Mouse (Mus musculus) liver, embryonic 14.5 days (tissue): ENCODE results near the gene Rab7. TPM values are rescaled to one million over a fixed set of nuclear protein-coding genes. Genes with fewer than 3 reads are reported as not detected.

Experiments
- ATAC-seq: fragments of 200-750 bp; cut with Nextera tagmentation; 2 replicates; pipeline ENCODE4 v1.8.0; 2017; ENCODE audit warnings: moderate number of reproducible peaks, mild to moderate bottlenecking, moderate library complexity; ENCODE audit not compliant: insufficient read depth
- DNase-seq, 3 experiments: peaks; one replicate each; pipeline ENCODE4 v3.0.0-alpha.2; 2012 to 2013; ENCODE audit warnings: low read depth in 3 of 3, low spot score in 3 of 3
- H3K27ac ChIP-seq: fragments of 300-500 bp; sonication (generic); 2 replicates; pipeline ENCODE4 v1.5.1; 2014; ENCODE audit warnings: moderate library complexity, mild to moderate bottlenecking, control low read depth, inconsistent platforms
- H3K27me3 ChIP-seq: fragments of 300-500 bp; sonication (generic); 2 replicates; pipeline ENCODE4 v1.6.1; 2014; ENCODE audit warnings: mild to moderate bottlenecking, low read length, moderate library complexity; ENCODE audit not compliant: control insufficient read depth, insufficient read depth
- H3K36me3 ChIP-seq: fragments of 300-500 bp; sonication (generic); replicated peaks from 2 replicates; pipeline ENCODE4 v1.6.1; 2014; ENCODE audit warnings: low read depth; ENCODE audit not compliant: control insufficient read depth, insufficient read depth
- H3K4me1 ChIP-seq, 2 experiments: fragments of 200-500 bp in 1 of 2; fragments of 300-500 bp in 1 of 2; sonication (generic) in 1 of 2; replicated peaks; 2 replicates each; pipeline ENCODE4 v1.6.1; 2012 to 2014; ENCODE audit warnings: antibody characterized with exemption in 1 of 2, inconsistent platforms in 1 of 2, low read length in 1 of 2; ENCODE audit not compliant: control insufficient read depth in 2 of 2, insufficient read depth in 2 of 2
- H3K4me2 ChIP-seq: fragments of 300-500 bp; sonication (generic); 2 replicates; pipeline ENCODE4 v1.6.1; 2014; ENCODE audit warnings: low read depth, mild to moderate bottlenecking, control low read depth, moderate library complexity
- H3K4me3 ChIP-seq, 2 experiments: fragments of 200-500 bp in 1 of 2; fragments of 300-500 bp in 1 of 2; sonication (generic) in 1 of 2; 2 replicates each; pipeline ENCODE4 v1.5.1; 2012 to 2014; ENCODE audit warnings: low read depth in 2 of 2, low read length in 2 of 2, mild to moderate bottlenecking in 2 of 2, control low read depth in 1 of 2, inconsistent platforms in 1 of 2, moderate library complexity in 1 of 2; ENCODE audit not compliant: insufficient read depth in 1 of 2
- H3K9ac ChIP-seq: fragments of 300-500 bp; sonication (generic); replicated peaks from 2 replicates; pipeline ENCODE4 v1.6.1; 2014; ENCODE audit warnings: mild to moderate bottlenecking, control low read depth, moderate library complexity
- H3K9me3 ChIP-seq: fragments of 300-500 bp; sonication (generic); 2 replicates; pipeline ENCODE4 v1.6.1; 2016; ENCODE audit warnings: low read length, mixed read lengths; ENCODE audit not compliant: control insufficient read depth
- CTCF ChIP-seq: IDR thresholded peaks from 2 replicates; pipeline ENCODE4 v1.5.1; 2016; ENCODE audit warnings: antibody characterized with exemption, low read depth, control low read depth
- EP300 ChIP-seq: IDR thresholded peaks from 2 replicates; pipeline ENCODE4 v1.6.1; 2016; ENCODE audit warnings: antibody characterized with exemption, low read depth
- WGBS: fragments of 180-500 bp; shearing (Covaris S2); extraction: QIAGEN DNeasy Blood & Tissue Kit; methylation state at CpG from one replicate; pipeline ENCODE4 v1.1.7; 2014; ENCODE audit not compliant: insufficient replicate concordance; 5-methylcytosine and 5-hydroxymethylcytosine counted together
- polyA plus RNA-seq, 2 experiments: library from polyadenylated mRNA; depleted of rRNA in 1 of 2; stranded (reverse) in 1 of 2; unstranded in 1 of 2; fragments of >200 nt; fragmentation: Nextera tagmentation in 1 of 2; extraction: Ambion mirVana in 1 of 2; gene quantifications; 2 replicates each; pipeline versions ENCODE4 v1.2.1 to v1.2.3; 2012 to 2014

Rab7 gene
- polyA plus RNA-seq (2012; rRNA removed) (64.8 and 76.7 TPM in 2 replicates), polyA plus RNA-seq (2014; fragmentation: Nextera tagmentation; extraction: Ambion mirVana) (110 and 119 TPM in 2 replicates)

GRCm38 (mm10) chr6:88044577-88045405, at the start of gene Rab7:
Rab7 (minus strand) TSS chr6:88045270.
- H3K4me1 ChIP-seq: peaks cover 14 to 25% of the 10 kb centered on the region in 2 experiments
- TF ChIP-seq CTCF (no peak), EP300 (no peak)
- no peaks in the 10 kb centered on the region for H3K27me3 ChIP-seq
- WGBS: under 1% methylated on average over 77 of the region's 82 CpGs
- peak within 1 kb of the TSS; percentile 67 for H3K27ac ChIP-seq
- peak within 1 kb of the TSS; percentile 95 for H3K9ac ChIP-seq
- H3K9me3 ChIP-seq: no peaks in the 10 kb centered on the region
- H3K36me3 ChIP-seq: no peaks in the 10 kb centered on the region
- DNase-seq (peak; percentile 86 to 89 (median 87)), ATAC-seq (peak; percentile 94)
- H3K4me2 ChIP-seq: peak within 1 kb of the TSS; percentile 79
- peak within 1 kb of the TSS; percentile 93 to 96 for H3K4me3 ChIP-seq

- TF ChIP-seq EP300: no peak
- no peak for TF ChIP-seq CTCF
Observed at GRCm38 (mm10) chr6:88088971-88089370, 43.9 kb upstream of the Rab7 start.

GRCm38 (mm10) chr6:88084278-88085151, 39.4 kb upstream of the Rab7 start, which contains the start of gene Rpn1:
Rpn1 (plus strand) TSS chr6:88084482.
- Histone ChIP-seq H3K27ac (peak within 1 kb of the TSS; percentile 63), H3K9ac (peak within 1 kb of the TSS; percentile 85), H3K4me2 (peak within 1 kb of the TSS; percentile 92), H3K4me3 (peak within 1 kb of the TSS; percentile 86 to 92), H3K36me3 (peaks cover 3% of the 10 kb centered on the region), H3K9me3 (no peaks in the 10 kb centered on the region), H3K4me1 (peaks cover 21 to 22% of the 10 kb centered on the region in 2 experiments), H3K27me3 (no peaks in the 10 kb centered on the region)
- ATAC-seq (peak; percentile 97), DNase-seq (peak; percentile 90 to 92 (median 91))
- TF ChIP-seq CTCF (no peak; the same call in 1 of the 2 replicates), EP300 (no peak; the same call in 1 of the 2 replicates)
- under 1% methylated on average over 71 of the region's 71 CpGs for WGBS

More at GRCm38 (mm10) chr6:88088971-88089370, 43.9 kb upstream of the Rab7 start:
- Histone ChIP-seq H3K4me2 (no peak overlapping the region), H3K9ac (no peak overlapping the region), H3K4me3 (no peak overlapping the region), H3K4me1 (peaks cover 15 to 17% of the 10 kb centered on the region in 2 experiments), H3K36me3 (peaks cover 26% of the 10 kb centered on the region), H3K27ac (no peak overlapping the region), H3K27me3 (no peaks in the 10 kb centered on the region), H3K9me3 (no peaks in the 10 kb centered on the region)
- ATAC-seq (no peak), DNase-seq (no peak)
- 53% methylated on average over 1 of the region's 1 CpGs for WGBS

- Histone ChIP-seq H3K36me3 (peaks cover 3% of the 10 kb centered on the region), H3K4me1 (peaks cover 21 to 22% of the 10 kb centered on the region in 2 experiments), H3K27me3 (no peaks in the 10 kb centered on the region), H3K9me3 (no peaks in the 10 kb centered on the region), H3K27ac (peak overlapping the region; percentile 39), H3K4me3 (peak overlapping the region in 1 of 2 experiments; percentile 92; a peak in 2 of 4 replicates), H3K4me2 (peak overlapping the region; percentile 74), H3K9ac (peak overlapping the region; percentile 25)
- no peak for ATAC-seq
- WGBS: 57% methylated on average over 3 of the region's 3 CpGs
- TF ChIP-seq EP300 (no peak), CTCF (no peak)
- no peak for DNase-seq
Observed at GRCm38 (mm10) chr6:88083672-88084071, 38.6 kb upstream of the Rab7 start.
